Mouse (Mus musculus) heart, embryonic 11.5 days (tissue): ENCODE measurements around the gene Nkx2-2. TPM values are rescaled to one million over a fixed set of nuclear protein-coding genes. Genes with fewer than 3 reads are reported as not detected.
A peak's percentile ranks its signal among the peaks of the same experiment; 100 is the strongest.

Source experiments
- ATAC-seq: fragments of 200-750 bp; cut with Nextera tagmentation; replicated peaks from 2 replicates; pipeline ENCODE4 v1.8.0; 2017; ENCODE audit warnings: moderate library complexity; ENCODE audit not compliant: insufficient number of reproducible peaks, low FRiP score, low TSS enrichment
- H3K27ac ChIP-seq: fragments of 300-500 bp; sonication (generic); 2 replicates; pipeline ENCODE4 v1.5.1; 2014; ENCODE audit warnings: mild to moderate bottlenecking, low read depth, low read length
- H3K27me3 ChIP-seq: fragments of 300-500 bp; sonication (generic); 2 replicates; pipeline ENCODE4 v1.6.1; 2014; ENCODE audit warnings: mild to moderate bottlenecking, low read length, mixed read lengths; ENCODE audit not compliant: control insufficient read depth, insufficient read depth
- H3K36me3 ChIP-seq: fragments of 300-500 bp; sonication (generic); 2 replicates; pipeline ENCODE4 v1.6.1; 2014; ENCODE audit warnings: mild to moderate bottlenecking, low read length, moderate library complexity, mixed read lengths; ENCODE audit not compliant: control insufficient read depth, insufficient read depth
- H3K4me1 ChIP-seq: fragments of 300-500 bp; sonication (generic); 2 replicates; pipeline ENCODE4 v1.6.1; 2014; ENCODE audit warnings: low read length; ENCODE audit not compliant: control insufficient read depth, insufficient read depth
- H3K4me2 ChIP-seq: fragments of 300-500 bp; sonication (generic); 2 replicates; pipeline ENCODE4 v1.6.1; 2014; ENCODE audit warnings: mild to moderate bottlenecking, moderate library complexity
- H3K4me3 ChIP-seq: fragments of 300-500 bp; sonication (generic); 2 replicates; pipeline ENCODE4 v1.5.1; 2014; ENCODE audit warnings: low read depth, low read length
- H3K9ac ChIP-seq: fragments of 300-500 bp; sonication (generic); 2 replicates; pipeline ENCODE4 v1.6.1; 2014; ENCODE audit warnings: mild to moderate bottlenecking, low read depth, low read length, moderate library complexity
- H3K9me3 ChIP-seq: fragments of 300-500 bp; sonication (generic); replicated peaks from 2 replicates; pipeline ENCODE4 v1.6.1; 2016; ENCODE audit warnings: low read length; ENCODE audit not compliant: control insufficient read depth
- WGBS: fragments of 180-500 bp; shearing (Covaris S2); extraction: QIAGEN DNeasy Blood & Tissue Kit; methylation state at CpG from one replicate; pipeline ENCODE4 v1.1.7; 2014; ENCODE audit not compliant: insufficient replicate concordance; 5-methylcytosine and 5-hydroxymethylcytosine counted together
- polyA plus RNA-seq: library from polyadenylated mRNA; unstranded; fragments of >200 nt; fragmentation: Nextera tagmentation; extraction: Ambion mirVana; gene quantifications from 2 replicates; pipeline ENCODE4 v1.2.1, GENCODE M21; 2014

Nkx2-2 gene
- polyA plus RNA-seq, 1 experiment from 2014 or later, result 0.27 TPM

DNA sequence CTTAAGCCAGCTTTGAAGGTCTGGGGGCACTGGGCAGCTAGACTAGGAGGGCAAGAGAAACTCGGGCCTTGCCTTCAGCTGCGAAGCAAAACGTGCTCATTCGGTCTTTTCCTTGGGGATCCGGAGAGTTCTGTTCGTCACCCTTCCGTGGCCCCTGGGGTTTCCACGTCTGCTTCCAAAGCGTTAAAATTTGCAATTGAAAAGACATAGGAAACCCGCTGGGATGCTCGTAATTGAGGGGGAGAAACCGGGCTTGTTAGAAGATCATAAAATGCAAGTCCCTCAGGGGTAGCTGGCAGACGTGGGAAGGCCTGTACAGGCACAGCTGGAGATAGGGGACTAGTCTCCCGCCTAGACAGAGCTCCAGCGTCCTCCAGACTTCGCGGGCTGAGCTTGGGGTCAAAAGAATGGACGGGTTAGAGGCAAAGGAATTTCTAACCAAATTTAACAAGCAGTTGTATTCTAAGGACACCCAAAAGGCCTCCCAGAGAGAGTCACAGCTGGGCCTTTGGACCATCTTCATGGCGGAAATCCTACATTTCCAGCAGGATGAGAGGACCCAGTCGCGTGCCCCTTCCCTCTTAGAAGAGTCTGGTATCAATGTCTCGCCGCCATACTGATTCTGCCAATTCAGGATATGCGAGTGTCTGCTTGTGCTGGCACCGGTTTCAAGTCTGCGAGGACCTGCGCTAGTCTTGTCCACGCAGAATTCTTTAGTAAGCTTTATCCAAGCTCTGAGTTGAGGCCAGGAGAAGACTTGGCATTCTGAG is 4.3 kb downstream of the Nkx2-2 start:
- Histone ChIP-seq H3K4me2 (no peak overlapping the region), H3K4me1 (peaks cover 6% of the 10 kb centered on the region; the same call in 1 of the 2 replicates), H3K9ac (no peak overlapping the region), H3K4me3 (no peak overlapping the region), H3K36me3 (no peaks in the 10 kb centered on the region), H3K9me3 (no peaks in the 10 kb centered on the region), H3K27ac (no peak overlapping the region), H3K27me3 (peaks cover 93% of the 10 kb centered on the region)
- ATAC-seq, result no peak
- WGBS, result 1% methylated on average over 28 of the region's 28 CpGs

GRCm38 (mm10) chr2:147188871-147189545 is 5.0 kb downstream of the Nkx2-2 start:
- Histone ChIP-seq H3K27me3 (peaks cover 93% of the 10 kb centered on the region), H3K9me3 (no peaks in the 10 kb centered on the region), H3K36me3 (no peaks in the 10 kb centered on the region), H3K4me2 (no peak overlapping the region), H3K9ac (no peak overlapping the region), H3K4me1 (peaks cover 11% of the 10 kb centered on the region), H3K4me3 (no peak overlapping the region), H3K27ac (no peak overlapping the region)
- under 1% methylated on average over 11 of the region's 11 CpGs for WGBS
- ATAC-seq, result no peak

- no peak for ATAC-seq
- H3K27ac ChIP-seq, result no peak overlapping the region
- H3K4me1 ChIP-seq, result peaks cover 11% of the 10 kb centered on the region
- peaks cover 93% of the 10 kb centered on the region for H3K27me3 ChIP-seq
- WGBS, result 1% methylated on average over 28 of the region's 28 CpGs
- no peaks in the 10 kb centered on the region for H3K36me3 ChIP-seq
- no peak overlapping the region for H3K4me2 ChIP-seq
- no peaks in the 10 kb centered on the region for H3K9me3 ChIP-seq
- H3K9ac ChIP-seq, result no peak overlapping the region
- H3K4me3 ChIP-seq, result no peak overlapping the region
Measured at GRCm38 (mm10) chr2:147188074-147188700, 5.9 kb downstream of the Nkx2-2 start.

DNA sequence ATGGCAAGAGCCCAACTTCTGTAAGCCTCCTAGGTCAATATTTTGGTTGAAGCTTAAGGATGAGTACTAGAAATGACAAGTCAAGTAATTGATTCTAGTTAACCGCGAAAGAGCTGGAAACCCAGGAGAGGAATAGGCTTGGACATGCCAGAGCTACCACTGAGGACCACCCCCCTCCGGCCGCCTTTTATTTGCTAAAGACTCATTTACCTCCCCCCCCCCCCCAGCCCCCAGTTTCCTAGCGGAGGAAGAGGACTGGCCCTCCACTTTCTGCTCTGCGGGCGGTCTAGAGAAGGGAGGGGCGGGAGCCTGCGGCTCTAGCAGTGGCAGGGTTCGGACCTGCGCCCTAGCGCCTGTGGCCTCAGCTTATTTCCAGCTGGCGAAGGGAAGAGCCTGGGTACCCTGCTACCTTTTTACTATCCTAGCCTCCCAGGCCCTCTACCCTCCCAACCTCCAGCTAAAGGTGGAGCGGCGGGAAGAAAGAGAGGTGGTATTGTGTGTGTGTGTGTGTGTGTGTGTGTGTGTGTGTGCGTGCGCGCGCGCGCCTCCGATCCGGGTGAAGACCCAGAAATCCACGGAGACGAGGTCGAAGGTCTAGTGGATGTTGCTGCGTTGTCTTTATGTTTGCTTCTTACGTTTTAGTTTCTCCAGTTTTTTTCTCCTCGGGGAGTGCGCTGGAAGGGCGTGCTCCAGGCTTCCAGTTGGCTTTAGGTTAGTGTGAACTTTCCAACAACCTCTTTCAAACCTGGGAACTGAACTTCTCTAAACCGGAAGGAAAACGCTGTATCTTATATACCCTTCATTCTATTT is 6.8 kb downstream of the Nkx2-2 start:
- H3K4me1 ChIP-seq, result peaks cover 10% of the 10 kb centered on the region
- H3K27me3 ChIP-seq, result peaks cover 92% of the 10 kb centered on the region
- no peak overlapping the region for H3K4me3 ChIP-seq
- no peak overlapping the region for H3K9ac ChIP-seq
- no peak for ATAC-seq
- under 1% methylated on average over 30 of the region's 33 CpGs for WGBS
- no peak overlapping the region for H3K27ac ChIP-seq
- no peaks in the 10 kb centered on the region for H3K9me3 ChIP-seq
- H3K36me3 ChIP-seq, result no peaks in the 10 kb centered on the region
- peak overlapping the region; percentile 9; the same call in 1 of the 2 replicates for H3K4me2 ChIP-seq

DNA sequence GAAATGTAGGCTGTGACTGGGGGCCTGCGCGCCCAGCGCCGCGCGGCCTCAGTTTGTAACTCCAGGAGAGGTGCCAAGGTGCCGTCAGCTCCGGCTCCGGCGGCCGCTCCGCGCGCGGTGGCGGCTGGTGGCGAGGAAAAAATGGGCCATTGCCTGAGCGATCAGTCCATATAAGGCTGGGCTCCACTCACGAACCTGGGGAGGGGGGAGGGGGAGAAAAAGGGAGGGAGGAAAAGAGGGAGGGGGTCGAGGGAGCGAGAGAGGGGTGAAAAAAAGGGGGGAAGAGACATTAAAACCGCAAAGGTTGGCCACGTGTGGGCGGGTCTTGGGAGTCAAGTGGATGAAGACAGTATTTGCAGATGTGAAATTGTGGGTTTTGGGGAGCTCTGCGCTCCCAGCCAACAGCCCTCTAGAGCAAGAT is 7.8 kb downstream of the Nkx2-2 start:
- peak overlapping the region; percentile 43 for H3K4me2 ChIP-seq
- no peaks in the 10 kb centered on the region for H3K9me3 ChIP-seq
- H3K9ac ChIP-seq, result no peak overlapping the region
- no peaks in the 10 kb centered on the region for H3K36me3 ChIP-seq
- ATAC-seq, result no peak
- H3K4me1 ChIP-seq, result peaks cover 10% of the 10 kb centered on the region
- peak overlapping the region; percentile 27; the same call in 1 of the 2 replicates for H3K4me3 ChIP-seq
- WGBS, result under 1% methylated on average over 25 of the region's 25 CpGs
- H3K27me3 ChIP-seq, result peaks cover 94% of the 10 kb centered on the region
- no peak overlapping the region for H3K27ac ChIP-seq

- Histone ChIP-seq H3K9ac (no peak overlapping the region), H3K36me3 (no peaks in the 10 kb centered on the region), H3K4me3 (peak overlapping the region; percentile 27), H3K4me2 (peak overlapping the region; percentile 43), H3K9me3 (no peaks in the 10 kb centered on the region), H3K27ac (no peak overlapping the region), H3K4me1 (peaks cover 10% of the 10 kb centered on the region), H3K27me3 (peaks cover 94% of the 10 kb centered on the region)
- ATAC-seq, result no peak
- WGBS, result 1% methylated on average over 23 of the region's 23 CpGs
Measured at GRCm38 (mm10) chr2:147185561-147185960, 8.5 kb downstream of the Nkx2-2 start.

DNA sequence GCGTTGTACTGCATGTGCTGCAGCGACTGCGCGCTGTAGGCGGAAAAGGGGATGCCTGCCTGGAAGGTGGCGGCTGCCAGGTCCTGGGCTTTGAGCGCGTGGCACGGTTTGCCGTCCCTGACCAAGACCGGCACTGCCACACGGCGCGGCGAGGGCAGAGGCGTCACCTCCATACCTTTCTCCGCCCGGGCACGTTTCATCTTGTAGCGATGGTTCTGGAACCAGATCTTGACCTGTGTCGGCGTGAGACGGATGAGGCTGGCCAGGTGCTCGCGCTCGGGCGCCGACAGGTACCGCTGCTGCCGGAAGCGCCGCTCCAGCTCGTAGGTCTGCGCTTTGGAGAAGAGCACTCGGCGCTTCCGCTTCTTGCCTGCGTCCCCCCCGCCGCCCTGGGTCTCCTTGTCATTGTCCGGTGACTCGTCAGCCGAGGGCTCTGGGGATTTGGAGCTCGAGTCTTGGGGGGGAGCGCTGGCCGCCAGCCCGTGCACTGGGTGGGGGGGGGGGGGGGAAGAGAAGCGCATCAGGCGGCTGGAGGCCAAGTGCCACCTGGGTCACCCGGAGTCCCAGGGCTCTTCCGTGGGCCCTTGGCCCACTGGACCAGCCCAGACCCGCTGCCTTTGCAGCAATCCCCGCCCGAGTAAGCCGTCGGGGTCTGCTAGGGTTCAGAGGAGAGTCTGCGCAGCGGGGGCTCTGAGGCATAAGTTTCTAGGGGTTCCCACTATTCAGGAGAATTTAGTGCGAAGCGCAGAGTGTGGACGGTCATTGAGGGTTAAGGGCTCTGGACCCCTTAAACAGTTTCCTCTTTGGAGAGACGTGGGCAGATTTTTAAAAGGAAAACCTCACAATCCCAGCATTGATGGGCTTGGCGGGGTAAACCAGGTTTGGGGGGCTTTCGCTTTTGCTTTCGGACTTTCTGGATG is 9.7 kb downstream of the Nkx2-2 start:
- Histone ChIP-seq H3K4me1 (peaks cover 10% of the 10 kb centered on the region), H3K36me3 (no peaks in the 10 kb centered on the region), H3K9me3 (no peaks in the 10 kb centered on the region), H3K9ac (no peak overlapping the region), H3K27me3 (peaks cover 94% of the 10 kb centered on the region), H3K27ac (no peak overlapping the region), H3K4me3 (peak overlapping the region; percentile 32), H3K4me2 (peak overlapping the region; percentile 58)
- under 1% methylated on average over 62 of the region's 65 CpGs for WGBS
- no peak for ATAC-seq
